Mouse (Mus musculus): Measurements from ENCODE around the gene Zdhhc16. TPM values are rescaled to one million over a fixed set of nuclear protein-coding genes. Genes with fewer than 3 reads are reported as not detected.

Gene Zdhhc16
- polyA plus RNA-seq, 1 experiment: 39.9 TPM

- TF ChIP-seq GATA1 (IDR thresholded peaks at IDR 0.05; ENCODE audit: low read length): no peak
Observed at GRCm38 (mm10) chr19:41969618-41970017, 36.3 kb downstream of the Zdhhc16 start.

DNA sequence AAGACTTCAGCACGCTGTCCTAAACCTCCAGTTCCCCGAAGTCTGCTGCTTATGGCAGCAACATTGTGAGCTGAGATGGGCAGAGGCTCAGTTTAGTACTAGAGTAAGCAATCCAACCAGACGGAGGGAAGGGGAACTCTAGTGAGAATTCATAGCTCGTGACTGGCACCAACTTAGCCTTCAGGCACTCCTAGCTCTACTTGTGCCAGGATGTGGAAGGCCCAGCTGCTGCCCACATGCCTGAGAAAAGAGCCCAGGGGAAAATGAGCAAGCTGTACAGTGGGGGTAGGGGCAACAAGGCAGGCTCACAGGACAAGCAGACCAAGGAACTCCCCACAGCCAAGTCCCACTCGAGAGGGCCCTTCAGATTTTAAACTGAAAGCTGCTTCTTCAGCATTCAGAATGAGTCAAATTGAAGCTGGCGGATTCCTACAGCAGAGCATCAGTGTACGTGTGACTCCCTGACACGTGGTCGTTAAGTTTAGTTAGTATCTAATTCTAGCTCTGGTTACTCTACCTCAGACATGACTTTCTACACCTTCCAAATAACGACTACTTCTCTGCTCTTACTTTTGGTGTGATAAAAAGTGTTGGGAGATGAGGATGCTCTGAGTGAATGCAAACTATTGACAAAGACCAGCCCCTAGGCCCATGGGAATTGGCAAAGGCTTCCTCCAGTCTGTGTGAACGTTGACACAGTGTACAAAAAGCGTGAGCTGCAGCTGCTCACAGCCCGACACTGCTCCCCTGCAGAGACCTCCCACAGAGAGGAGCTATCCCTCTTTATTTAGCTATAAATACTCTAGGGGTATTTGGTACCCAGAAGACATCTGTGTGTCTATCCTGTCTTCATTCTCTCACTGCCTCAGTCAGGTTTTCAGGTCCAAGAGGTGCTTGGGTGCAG is 40.9 kb downstream of the Zdhhc16 start:
- no peak for TF ChIP-seq GATA1 (IDR thresholded peaks at IDR 0.05; ENCODE audit: low read length)

DNA sequence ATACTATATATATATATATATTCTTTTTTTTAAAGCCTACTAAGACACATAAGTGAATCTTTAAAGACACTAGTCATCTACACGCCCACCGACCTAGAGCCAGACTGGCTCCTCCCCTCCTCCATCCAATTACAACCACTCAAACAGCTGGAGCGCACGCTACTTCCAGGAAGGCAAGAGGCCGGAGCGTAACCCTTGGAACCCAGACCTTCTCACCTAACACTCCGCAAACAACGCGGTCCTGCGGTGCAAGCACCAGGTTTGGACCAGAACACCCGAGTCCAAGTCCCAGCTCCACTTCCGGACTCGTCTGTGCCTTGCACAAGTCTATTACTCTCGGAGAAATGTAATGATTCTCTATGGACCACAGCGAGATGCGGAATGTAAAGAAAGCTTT is 47.1 kb downstream of the Zdhhc16 start:
- no peak for TF ChIP-seq GATA1 (IDR thresholded peaks at IDR 0.05; ENCODE audit: low read length)

- TF ChIP-seq GATA1 (IDR thresholded peaks at IDR 0.05; ENCODE audit: low read length): no peak
Observed at GRCm38 (mm10) chr19:41980819-41981594, 47.7 kb downstream of the Zdhhc16 start, which contains the start of gene Mms19. Gene Mms19, minus strand, starts transcription at chr19:41981157.

- no peak for TF ChIP-seq GATA1 (IDR thresholded peaks at IDR 0.05; ENCODE audit: low read length)
Observed at GRCm38 (mm10) chr19:41981595-41981927, 48.3 kb downstream of the Zdhhc16 start, which contains the start of gene Ubtd1. Gene Ubtd1, plus strand, starts transcription at chr19:41981763.

- TF ChIP-seq GATA1 (IDR thresholded peaks at IDR 0.05; ENCODE audit: low read length): no peak
Observed at GRCm38 (mm10) chr19:41981931-41982790, 48.9 kb downstream of the Zdhhc16 start.

GRCm38 (mm10) chr19:41982791-41983150 is 49.5 kb downstream of the Zdhhc16 start:
- no peak for TF ChIP-seq GATA1 (IDR thresholded peaks at IDR 0.05; ENCODE audit: low read length)

- no peak for TF ChIP-seq GATA1 (IDR thresholded peaks at IDR 0.05; ENCODE audit: low read length)
Observed at GRCm38 (mm10) chr19:41985994-41986393, 52.7 kb downstream of the Zdhhc16 start.

DNA sequence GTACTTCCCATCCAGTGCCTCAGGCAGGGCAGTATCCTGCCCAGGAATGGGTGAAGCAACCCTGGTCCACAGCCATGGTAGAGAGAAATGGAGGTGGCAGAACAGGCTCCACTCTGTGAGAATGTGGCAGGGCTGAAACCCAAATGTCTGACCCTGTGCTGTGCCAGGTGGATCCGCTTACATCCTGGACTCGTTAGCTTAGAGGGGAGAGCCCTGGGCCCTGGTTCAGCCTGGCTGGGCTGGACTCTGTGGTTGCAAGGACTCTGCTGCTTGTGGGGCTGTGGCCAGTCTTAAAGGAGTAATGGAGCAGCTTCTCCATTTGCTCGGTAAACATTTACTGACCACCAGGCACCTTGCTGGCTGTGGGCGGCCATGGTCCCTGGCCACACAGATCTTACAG is 53.9 kb downstream of the Zdhhc16 start:
- no peak for TF ChIP-seq GATA1 (IDR thresholded peaks at IDR 0.05; ENCODE audit: low read length)

DNA sequence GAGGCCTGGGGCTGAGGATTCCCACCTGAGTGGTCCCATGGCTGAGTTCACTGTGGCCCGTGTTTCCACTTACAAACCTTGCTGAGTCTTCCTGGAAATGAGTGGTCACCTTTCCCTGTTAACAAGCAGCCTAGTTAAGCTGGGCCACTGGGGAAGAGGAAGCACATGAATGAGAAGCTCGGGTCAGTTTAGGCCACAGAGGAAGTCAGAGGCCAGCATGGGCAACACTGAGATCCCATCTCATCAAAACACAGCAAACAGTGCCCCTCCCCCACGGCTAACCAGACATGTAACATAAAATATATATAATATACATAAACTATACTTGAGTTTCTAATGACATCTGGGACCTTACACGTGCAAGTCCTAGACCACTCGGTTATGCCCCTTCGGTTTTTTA is 56.5 kb downstream of the Zdhhc16 start:
- no peak for TF ChIP-seq GATA1 (IDR thresholded peaks at IDR 0.05; ENCODE audit: low read length)

DNA sequence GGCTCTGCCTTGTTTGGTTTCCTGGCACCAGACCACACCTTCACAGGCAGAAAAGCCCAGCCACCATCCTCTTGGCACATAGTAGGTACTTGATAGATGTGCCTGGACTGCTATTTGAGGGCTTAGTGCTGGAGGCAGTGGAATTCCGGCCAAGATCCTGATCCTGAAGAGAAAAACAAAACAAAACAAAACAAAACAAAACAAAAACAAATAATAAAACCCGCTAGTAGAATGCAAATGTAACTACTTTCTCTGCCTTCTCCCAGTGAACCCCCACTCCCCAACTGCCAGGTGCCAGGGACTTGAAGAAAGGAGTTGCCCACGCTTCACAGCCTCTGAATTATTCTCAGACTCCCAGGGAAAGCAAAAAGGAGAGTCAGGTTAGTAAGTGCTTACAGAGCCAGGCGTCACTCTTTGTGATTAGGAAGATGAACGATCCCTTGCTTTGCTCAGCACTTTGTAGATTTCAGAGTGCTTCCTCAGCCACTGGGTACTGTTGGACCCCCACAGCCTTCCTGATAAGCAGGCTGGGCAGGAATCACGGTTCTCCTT is 58.7 kb downstream of the Zdhhc16 start:
- no peak for TF ChIP-seq GATA1 (IDR thresholded peaks at IDR 0.05; ENCODE audit: low read length)

DNA sequence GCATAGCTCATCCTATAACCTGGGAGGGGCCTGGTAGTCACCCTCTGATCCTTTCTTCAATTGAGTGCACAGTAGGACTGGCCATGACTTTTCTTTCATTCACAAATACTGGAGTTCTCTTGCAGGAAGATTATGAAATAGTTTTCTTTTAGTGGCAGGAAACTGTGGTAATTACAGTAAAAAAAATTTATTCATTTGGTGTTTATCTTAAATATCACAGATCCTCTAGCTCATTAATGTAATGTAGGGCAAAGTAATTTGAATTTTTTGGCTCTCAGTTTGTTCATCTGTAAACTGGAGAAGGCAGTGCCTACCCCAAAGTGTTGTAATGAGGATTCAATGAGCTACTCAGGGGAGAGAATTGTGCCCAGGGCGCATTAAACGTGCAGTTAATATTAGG is 59.7 kb downstream of the Zdhhc16 start:
- TF ChIP-seq GATA1 (IDR thresholded peaks at IDR 0.05; ENCODE audit: low read length): no peak

DNA sequence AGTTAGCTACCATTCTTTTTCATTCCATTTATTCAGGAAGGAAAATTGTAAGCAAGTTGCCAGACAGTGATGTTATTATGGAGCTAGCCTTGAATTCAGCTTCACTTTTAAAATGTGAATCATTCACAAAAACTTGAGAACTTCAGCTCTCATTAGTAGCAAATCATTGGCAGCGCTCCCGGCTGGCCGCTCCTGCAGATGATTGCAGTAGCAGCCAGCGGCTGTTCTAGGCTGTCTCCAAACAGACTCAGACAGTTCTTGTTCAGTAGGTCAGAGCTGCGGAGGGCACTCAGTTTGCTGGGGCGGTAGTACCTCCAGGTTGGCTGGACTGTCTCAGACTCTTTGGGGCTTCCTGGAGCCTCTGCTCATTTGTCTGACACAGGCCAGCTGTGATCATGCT is 60.2 kb downstream of the Zdhhc16 start:
- no peak for TF ChIP-seq GATA1 (IDR thresholded peaks at IDR 0.05; ENCODE audit: low read length)

Other genes starting within 250 kb of the Zdhhc16 start
- 0.01 and 0.03 TPM in 2 replicates for gene Slit1, start 189.8 kb upstream of the Zdhhc16 start, polyA plus RNA-seq (2012)
- gene Arhgap19, start 131.4 kb upstream of the Zdhhc16 start, polyA plus RNA-seq (2012): 8.4 and 13.1 TPM in 2 replicates
- 65.6 and 72.2 TPM in 2 replicates for gene Frat1, start 103.5 kb upstream of the Zdhhc16 start, polyA plus RNA-seq (2012)
- 59.0 and 72.3 TPM in 2 replicates for gene Frat2, start 85.3 kb upstream of the Zdhhc16 start, polyA plus RNA-seq (2012)
- gene Rrp12, start 37.3 kb upstream of the Zdhhc16 start, polyA plus RNA-seq (2012): 45.6 and 48.0 TPM in 2 replicates
- gene Pgam1, start 21.6 kb upstream of the Zdhhc16 start, polyA plus RNA-seq (2012): 425 and 461 TPM in 2 replicates
- 20.9 and 28.0 TPM in 2 replicates for gene Exosc1, start 57 bp upstream of the Zdhhc16 start, polyA plus RNA-seq (2012)
- gene Mms19, start 47.7 kb downstream of the Zdhhc16 start, polyA plus RNA-seq (2012): 11.9 and 12.0 TPM in 2 replicates
- gene Ubtd1, start 48.3 kb downstream of the Zdhhc16 start, polyA plus RNA-seq (2012): 2.3 and 2.6 TPM in 2 replicates
- gene Ankrd2, start 102.5 kb downstream of the Zdhhc16 start, polyA plus RNA-seq (2012): not detected in 2 replicates
- gene Hoga1, start 112.1 kb downstream of the Zdhhc16 start, polyA plus RNA-seq (2012): not detected in 2 replicates
- not detected in 2 replicates for gene 4933411K16Rik, start 118.8 kb downstream of the Zdhhc16 start, polyA plus RNA-seq (2012)
- gene Morn4, start 152.9 kb downstream of the Zdhhc16 start, polyA plus RNA-seq (2012): 1.4 and 1.6 TPM in 2 replicates
- 17.5 and 18.9 TPM in 2 replicates for gene Pi4k2a, start 157.0 kb downstream of the Zdhhc16 start, polyA plus RNA-seq (2012)
- gene Avpi1, start 195.6 kb downstream of the Zdhhc16 start, polyA plus RNA-seq (2012): 81.4 and 107 TPM in 2 replicates
- not detected in 2 replicates for gene Marveld1, start 213.9 kb downstream of the Zdhhc16 start, polyA plus RNA-seq (2012)
- gene Zfyve27, start 230.5 kb downstream of the Zdhhc16 start, polyA plus RNA-seq (2012): 11.8 and 12.3 TPM in 2 replicates